Mouse (Mus musculus): Measurements from ENCODE around the gene Cluap1.
A peak's percentile ranks its signal among the peaks of the same experiment; 100 is the strongest.

Gene Cluap1

DNA sequence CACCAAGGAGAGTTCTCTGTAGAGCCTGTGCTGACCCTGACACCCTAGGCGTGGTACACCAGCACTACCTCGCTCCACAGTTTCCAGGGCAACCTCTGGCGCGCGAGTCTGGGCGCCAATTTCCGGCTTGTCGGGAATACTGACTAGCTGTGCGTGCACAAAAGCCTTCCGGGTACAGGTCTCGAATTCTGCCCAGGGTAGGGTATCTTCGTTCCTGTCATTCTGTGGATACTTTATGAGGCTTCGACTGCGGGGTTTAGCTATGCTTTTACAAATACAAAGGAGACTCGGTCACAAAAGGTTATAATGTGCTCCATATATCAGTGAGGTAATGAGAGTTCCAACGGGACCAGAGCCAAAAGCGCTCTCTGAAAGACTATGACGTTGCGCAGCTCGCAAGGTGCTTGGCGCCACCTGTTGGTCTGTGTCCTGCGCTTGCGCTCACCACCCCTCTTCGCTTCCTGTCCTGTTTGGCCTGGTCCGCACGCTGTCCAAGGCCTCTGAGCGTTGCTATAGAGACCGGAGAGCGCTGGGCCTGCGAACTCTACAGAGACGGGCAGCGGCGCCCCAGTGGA lies at the start of gene Cluap1, which contains the start of gene 1700037C18Rik:
TSS of gene Cluap1 (plus strand) at position 265 of the 575 bp plus-strand sequence.
TSS of gene 1700037C18Rik (minus strand) at position 153 of the 575 bp plus-strand sequence.
- peak; percentile 99 for DNase-seq

DNA sequence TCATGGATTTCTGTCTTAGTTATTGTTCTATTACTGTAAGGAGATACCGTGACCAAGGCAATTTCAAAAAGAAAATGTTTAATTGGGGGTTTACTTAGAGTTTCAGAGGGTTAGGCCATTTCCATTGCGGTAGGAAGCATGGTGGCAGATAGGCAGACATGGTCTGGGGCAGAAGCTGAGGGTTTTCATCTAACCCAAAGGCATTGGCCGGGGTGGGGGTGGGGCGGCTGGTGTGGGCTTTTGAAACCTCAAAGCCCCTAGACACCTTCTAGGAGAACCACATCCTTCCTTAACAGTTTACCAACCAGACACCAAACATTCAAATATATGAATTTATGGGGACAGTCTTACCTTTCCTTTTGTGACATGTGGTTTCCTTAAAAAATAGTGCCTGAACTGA lies 49.3 kb upstream of the Cluap1 start:
- DNase-seq, result peak; percentile 15

DNA sequence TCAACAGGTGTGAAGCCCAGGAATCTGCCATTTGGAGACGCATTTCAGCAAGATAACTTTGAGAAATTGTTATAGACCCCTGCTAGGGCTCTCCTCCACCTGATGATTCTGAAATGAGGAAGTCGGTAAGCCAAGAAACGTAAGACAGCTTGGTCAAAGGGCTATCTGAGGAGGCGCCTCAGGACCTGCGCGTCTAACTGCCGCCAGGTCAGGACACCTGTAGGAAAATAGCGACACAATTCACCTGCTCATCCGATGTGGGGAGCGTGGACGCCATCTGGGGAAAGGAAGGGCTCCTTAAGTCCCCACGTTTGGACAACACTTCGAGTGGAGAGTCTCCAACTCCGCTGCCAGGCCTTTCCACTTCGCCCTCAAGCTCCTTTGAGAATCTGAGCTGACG lies 36.8 kb upstream of the Cluap1 start:
- DNase-seq, result no peak

DNA sequence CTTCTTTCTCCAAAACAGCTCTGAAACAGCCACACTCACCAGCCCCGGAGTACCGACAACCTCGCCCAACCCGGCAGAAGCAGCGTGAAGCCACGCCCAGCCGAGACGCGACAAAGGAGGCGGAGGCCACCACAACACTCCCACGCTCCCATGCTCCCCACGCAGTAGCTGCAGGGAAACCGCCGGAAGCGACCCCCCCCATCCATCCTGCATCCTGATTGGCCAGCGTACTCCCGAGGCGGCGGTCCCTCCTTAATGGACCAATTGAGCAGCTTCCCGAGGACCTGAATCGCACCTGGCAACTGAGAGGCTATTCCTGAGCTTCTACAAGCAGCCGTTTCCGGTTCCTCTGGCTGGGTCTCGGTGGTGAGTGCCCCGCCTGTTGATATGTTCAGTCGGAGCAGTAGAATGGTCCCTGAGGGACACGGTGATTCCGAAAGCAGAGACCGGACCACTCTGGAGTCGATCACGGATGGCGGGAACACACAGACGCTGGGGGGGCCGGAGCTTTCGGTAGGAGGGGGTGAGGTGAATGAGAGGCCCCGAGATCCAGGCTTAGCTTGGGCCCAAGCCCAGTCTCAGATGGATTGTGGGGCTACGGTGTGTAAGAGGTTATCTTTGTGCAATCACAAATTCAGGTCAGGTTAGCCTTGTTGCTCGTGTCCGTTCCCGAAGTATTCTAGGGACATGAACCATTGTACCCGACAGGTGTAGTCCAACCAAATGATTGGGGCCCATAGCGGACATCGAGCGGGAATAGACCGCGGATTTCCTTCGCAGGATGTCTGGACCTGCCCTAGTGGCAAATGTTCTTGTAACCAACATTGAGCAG lies 36.2 kb upstream of the Cluap1 start, which contains the start of gene Naa60:
TSS of gene Naa60 (plus strand) at position 160 of the 832 bp plus-strand sequence.
- peak; percentile 99 for DNase-seq

DNA sequence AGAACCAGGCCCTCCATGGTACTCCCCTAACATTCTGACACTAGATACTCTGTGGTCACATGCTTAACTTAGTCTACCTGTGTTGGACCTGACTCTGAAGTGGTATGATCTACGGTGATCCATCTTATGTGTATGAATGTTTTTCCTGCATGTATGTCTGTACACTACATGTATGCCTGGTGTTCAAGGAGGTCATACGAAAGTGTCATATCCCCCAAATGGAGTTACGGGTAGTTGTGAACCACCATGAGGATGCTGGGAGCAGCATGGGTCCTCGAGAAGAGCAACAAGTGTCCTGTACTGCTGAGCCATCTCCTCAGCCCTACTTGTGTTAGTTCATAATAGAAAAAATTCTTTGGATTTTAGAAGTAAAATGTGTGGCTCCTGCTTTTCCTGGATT lies 32.3 kb upstream of the Cluap1 start:
- DNase-seq, result peak; percentile 71

DNA sequence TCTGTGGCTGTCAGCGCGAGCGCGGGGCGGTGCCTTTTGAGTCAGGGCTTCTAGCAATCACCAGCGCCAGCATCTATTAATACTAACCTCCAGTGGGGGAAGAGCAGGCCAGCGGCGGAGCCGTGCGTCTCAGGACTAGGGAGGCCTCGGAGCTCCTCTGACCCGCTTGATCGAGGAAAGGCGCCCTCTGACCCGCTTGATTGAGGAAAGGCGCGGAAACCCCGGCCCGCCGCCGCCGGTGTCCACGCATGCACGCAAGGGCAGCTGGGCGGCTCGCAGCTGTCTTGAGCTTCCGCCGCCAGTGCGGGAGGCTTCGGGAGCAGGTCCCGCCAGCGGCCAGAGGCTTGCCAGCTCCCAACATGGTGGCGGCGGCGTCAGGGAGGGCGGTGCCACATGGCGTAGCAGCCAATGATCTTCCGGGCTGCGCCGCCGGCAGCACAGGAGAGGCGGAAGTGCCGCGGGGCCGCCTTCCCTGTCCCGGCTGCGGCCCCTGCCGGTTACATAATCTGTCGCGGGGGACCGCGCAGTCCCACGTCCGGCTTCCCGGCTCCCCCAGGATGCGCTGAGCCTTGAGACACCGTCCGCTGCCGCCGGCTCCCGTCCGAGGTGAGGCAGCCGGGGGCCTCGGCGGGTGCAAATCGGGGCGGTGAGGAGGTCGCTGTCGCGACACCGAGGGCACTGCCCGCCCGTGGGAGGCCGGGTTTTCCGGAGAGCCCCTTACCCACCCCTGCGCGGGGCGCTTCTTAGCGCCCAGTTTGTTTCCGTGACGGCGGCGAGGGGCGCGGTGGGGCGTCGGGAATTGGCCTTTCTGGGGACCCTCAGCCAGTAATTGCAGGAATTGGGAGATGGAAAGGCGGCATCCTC lies 24.2 kb upstream of the Cluap1 start, which contains the start of the genes Zfp597 and Gm20695:
TSS of gene Zfp597 (minus strand) at position 361 of the 864 bp plus-strand sequence.
TSS of gene Gm20695 (plus strand) at position 448 of the 864 bp plus-strand sequence.
- DNase-seq, result peak; percentile 99

DNA sequence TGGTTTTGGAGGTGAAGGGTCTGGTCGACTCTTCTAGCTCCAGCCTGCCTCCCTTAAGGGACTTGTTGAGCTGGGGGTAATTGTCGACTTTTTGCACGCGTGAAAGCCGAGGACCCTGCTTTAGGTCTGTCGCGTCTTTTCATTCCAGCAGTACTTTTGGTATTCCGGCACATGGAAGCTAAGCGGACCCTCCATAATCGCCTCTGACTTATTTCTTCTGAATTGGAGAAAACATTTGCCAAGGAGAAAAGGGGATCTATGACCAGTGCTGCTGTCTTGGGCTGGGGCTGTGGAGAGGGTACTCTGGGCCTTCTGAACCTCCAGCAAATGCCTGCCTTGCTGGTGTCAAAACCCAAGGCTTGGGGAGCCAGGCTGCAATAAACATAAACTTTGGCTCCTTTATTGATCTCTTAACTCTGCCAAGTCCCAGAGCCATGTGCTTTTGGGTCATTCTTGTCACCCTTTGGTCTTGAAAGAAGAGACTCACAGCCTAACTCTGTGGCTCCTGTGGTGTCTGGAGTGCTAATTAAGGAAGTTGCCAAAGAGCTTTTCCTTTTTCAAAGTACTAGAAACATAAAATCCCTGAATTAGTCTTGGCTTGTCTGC lies 23.4 kb upstream of the Cluap1 start:
- DNase-seq, result peak; percentile 91

DNA sequence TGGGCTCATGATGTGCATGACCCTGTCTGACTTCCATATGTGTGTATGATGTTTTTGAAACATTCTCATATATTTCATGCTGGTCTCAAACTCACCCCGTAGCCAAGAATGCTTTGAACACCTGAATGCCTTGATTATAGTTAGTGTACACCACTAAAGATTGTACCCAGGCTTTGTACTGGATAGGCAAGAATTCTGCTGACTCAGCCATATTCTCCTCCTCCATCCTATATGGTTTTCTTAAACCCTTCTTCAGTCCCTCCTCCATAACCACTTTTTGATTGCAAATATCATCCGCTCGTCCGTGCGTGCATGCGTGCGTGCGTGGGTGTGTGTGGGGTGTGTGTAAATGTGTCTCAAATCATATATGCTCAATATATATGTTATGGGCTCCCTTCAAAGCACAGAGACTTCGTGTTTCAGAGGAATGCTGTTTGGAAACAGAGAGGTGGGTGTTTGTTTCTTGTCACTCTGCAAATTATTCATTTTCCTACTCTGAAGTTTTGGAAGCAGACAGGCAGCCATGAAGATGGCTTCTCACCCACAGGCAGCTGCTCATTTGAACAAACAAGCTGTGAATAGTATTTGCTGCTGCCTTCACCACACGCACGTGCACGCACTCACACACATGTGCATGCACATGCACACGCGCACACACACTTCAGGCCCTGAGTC lies 16.8 kb upstream of the Cluap1 start:
- peak; percentile 65 for DNase-seq

- DNase-seq, result peak; percentile 91
Observed at GRCm38 (mm10) chr16:3893739-3894138, 14.9 kb upstream of the Cluap1 start.

GRCm38 (mm10) chr16:3895173-3895792 lies 13.3 kb upstream of the Cluap1 start:
- peak; percentile 98 for DNase-seq

GRCm38 (mm10) chr16:3896046-3896445 lies 12.6 kb upstream of the Cluap1 start:
- DNase-seq, result no peak

DNA sequence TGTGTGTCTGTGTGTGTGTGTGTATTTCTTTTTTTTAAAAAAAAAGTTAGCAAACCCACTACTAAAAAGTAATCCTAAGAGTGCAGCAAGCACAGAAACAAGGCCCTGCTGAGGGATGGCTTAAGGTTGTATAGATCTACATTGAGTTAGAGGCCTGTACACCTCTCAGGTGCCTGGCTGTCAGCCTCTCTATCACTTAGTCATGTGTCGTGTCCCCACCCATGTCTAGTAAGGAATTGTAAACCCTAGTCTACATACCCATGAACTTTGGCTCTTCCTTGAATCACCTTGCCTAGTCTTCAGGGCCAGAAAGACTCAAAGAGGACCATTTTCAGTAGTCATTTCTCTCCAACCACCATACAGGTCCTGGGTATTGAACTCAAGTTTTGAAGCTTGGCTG lies 12.0 kb upstream of the Cluap1 start:
- DNase-seq, result no peak

GRCm38 (mm10) chr16:3907471-3907870 lies 1.1 kb upstream of the Cluap1 start:
- DNase-seq, result peak; percentile 91

DNA sequence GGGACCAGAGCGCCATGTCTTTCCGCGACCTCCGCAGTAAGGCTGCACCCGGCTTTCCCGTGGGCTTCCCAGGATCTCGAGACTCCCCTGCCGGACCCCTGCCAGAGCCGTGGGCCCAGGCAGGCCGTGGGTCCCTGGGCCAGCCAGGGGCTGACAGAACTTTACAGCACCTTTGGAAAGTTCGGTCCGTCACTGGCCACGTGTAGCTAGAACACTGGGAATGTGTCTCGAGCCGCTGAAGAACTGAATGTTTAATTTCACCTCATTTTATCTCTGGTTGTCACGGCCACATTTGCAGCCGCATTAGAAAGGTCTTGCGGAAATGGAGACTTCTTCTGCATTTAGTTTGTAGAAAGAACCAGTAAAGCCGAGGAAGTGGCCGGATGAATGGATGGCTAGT lies 517 bp downstream of the Cluap1 start:
- no peak for DNase-seq

DNA sequence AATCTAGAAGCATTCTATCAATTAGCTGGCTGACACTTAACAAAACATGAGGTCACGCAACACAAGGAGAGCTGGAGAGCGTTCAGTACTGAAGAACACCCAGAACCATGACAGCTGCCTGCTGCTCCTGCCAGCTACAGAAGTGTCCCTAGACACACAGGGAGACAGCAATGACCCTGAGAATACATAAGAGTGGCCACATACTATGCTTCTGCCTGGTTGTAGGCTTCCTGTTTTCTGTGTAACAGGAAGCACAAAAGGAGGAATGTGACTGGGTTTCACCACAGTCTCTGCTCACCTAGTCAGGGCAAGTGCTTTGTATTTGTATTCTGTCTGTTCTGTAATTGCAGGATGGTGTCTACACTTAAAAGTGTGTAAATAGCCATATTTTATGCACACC lies 12.2 kb downstream of the Cluap1 start:
- DNase-seq, result no peak

GRCm38 (mm10) chr16:3923515-3923914 lies 14.9 kb downstream of the Cluap1 start:
- no peak for DNase-seq

GRCm38 (mm10) chr16:3923966-3924365 lies 15.4 kb downstream of the Cluap1 start:
- DNase-seq, result no peak

DNA sequence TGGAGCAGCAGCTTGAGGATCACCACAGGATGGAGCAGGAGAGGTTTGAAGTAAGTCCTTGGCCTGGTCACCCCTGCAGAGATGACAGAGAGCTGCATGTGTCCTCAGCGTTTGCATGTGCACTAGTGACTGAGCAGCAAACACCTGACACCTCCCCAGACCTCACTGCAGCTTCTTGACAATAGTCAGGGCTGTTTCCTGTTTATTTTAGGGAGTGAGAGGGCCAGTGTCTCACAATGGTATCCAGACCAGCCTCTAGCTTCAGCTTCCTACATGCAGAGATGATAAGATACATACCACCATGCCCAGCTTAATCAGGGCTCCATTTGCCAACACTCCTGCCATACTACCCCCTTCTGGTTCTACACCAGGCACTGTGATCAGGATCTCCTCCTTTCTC lies 20.0 kb downstream of the Cluap1 start:
- no peak for DNase-seq

DNA sequence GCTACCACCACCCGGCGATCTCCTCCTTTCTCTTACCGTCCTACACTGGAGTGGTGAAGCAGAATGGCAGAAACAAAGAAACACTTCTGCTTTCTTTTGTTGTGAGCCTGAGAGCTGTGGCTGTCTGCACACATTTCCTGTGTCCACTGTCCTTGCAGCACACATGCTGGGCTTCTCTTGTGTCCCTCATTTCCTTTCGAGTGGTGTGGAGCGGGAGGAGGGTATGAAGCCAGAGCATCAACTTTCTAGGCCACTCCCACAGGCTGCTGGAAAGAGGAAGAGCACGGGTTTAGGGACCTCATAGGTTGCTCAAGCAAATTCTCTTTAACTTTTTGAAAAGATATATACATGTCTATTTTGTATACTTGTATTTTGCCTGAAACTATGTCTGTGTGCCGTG lies 20.6 kb downstream of the Cluap1 start:
- peak; percentile 96 for DNase-seq

DNA sequence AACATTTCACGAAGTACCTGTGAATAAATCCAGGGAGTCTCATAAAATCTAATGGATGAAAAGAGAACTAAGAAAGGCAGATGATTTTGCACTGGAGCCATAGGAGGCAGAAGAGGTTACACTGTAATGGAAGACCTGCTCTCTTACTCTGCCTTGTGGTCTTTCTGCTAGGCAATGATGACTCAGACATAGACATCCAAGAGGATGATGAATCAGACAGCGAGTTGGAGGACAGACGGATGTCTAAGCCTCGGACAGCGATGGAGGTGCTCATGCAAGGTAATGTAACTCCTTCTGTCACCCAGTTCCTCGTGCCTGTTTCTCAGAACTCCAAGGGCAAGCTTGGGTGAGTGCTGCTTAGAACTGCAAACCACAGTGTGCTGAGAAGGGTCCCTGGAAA lies 24.9 kb downstream of the Cluap1 start:
- no peak for DNase-seq

DNA sequence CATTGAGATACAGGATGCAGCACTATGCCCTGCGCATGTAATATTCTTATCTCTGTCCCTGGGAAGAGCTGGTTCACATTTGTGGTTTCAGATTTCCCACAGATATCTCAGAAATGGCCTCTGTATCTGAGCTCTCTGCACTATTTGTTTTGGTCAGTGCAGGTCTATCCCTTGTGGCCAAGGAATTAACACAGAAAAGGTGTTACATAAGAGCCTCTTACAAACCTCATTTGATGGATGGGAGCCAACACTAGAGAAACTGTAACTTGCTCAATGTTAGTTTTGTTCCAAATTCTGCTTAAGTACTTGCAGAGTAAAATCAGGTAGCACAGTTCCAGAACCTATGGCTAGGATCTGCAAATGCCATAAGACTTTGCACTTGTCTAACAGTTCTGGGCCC lies 25.5 kb downstream of the Cluap1 start:
- DNase-seq, result no peak

- no peak for DNase-seq
Observed at GRCm38 (mm10) chr16:3934701-3935100, 26.1 kb downstream of the Cluap1 start.

Measured in heart, adult 11 months (tissue).